Mouse (Mus musculus) liver, adult 2 months (tissue): ENCODE data around the gene Tigd3. TPM values are rescaled to one million over a fixed set of nuclear protein-coding genes. Genes with fewer than 3 reads are reported as not detected.

Experiments used
- DNase-seq: peaks from one replicate; pipeline ENCODE4 v3.0.0-alpha.2; 2011; ENCODE audit warnings: low read depth, low spot score; ENCODE audit errors: extremely low read depth
- H3K27ac ChIP-seq: fragments of 200-500 bp; replicated peaks from 2 replicates; pipeline ENCODE4 v1.5.1; 2012; ENCODE audit warnings: low read depth, mild to moderate bottlenecking, control low read depth, inconsistent platforms, low read length; ENCODE audit not compliant: insufficient read depth
- H3K27me3 ChIP-seq: fragments of 200-500 bp; 2 replicates; pipeline ENCODE4 v1.6.1; 2012; ENCODE audit warnings: mild to moderate bottlenecking, moderate library complexity, low read length, inconsistent platforms; ENCODE audit not compliant: control insufficient read depth, insufficient read depth
- H3K36me3 ChIP-seq: fragments of 200-500 bp; 2 replicates; pipeline ENCODE4 v1.6.1; 2012; ENCODE audit warnings: low read length, inconsistent platforms; ENCODE audit not compliant: control insufficient read depth, insufficient read depth
- H3K4me1 ChIP-seq: fragments of 200-500 bp; 2 replicates; pipeline ENCODE4 v1.6.1; 2011; ENCODE audit warnings: low read length; ENCODE audit not compliant: control insufficient read depth, insufficient read depth
- H3K4me3 ChIP-seq: fragments of 200-500 bp; 2 replicates; pipeline ENCODE4 v1.5.1; 2011; ENCODE audit warnings: low read depth, mild to moderate bottlenecking, control low read depth, low read length, moderate library complexity; ENCODE audit not compliant: insufficient read depth
- H3K79me2 ChIP-seq: fragments of 200-500 bp; 2 replicates; pipeline ENCODE4 v1.6.1; 2012; ENCODE audit warnings: inconsistent platforms, mild to moderate bottlenecking, low read length, moderate library complexity; ENCODE audit not compliant: control insufficient read depth, insufficient read depth
- H3K9ac ChIP-seq: fragments of 200-500 bp; 2 replicates; pipeline ENCODE4 v1.6.1; 2012; ENCODE audit warnings: low read depth, mild to moderate bottlenecking, control low read depth, inconsistent platforms, low read length
- CTCF ChIP-seq: fragments of 200-500 bp; IDR thresholded peaks from 2 replicates; pipeline ENCODE4 v1.5.1; 2011; ENCODE audit warnings: low read depth, low read length, control low read depth
- POLR2A ChIP-seq: fragments of 200-500 bp; IDR thresholded peaks from 2 replicates; pipeline ENCODE4 v1.6.1; 2011; ENCODE audit warnings: low read length, control low read depth; ENCODE audit not compliant: insufficient read depth; ENCODE audit errors: extremely low read depth
- WGBS: fragments of 180-500 bp; shearing (Covaris S2); methylation state at CpG from one replicate; pipeline ENCODE4 v1.1.7; 2018; 5-methylcytosine and 5-hydroxymethylcytosine counted together
- polyA plus RNA-seq: library from polyadenylated mRNA; depleted of rRNA; stranded (reverse); fragments of >200 nt; gene quantifications from 2 replicates; pipeline ENCODE4 v1.2.3, GENCODE M21; 2012
- total RNA-seq: library from RNA; depleted of rRNA; stranded (reverse); fragments of >200 nt; gene quantifications from 2 replicates; pipeline ENCODE4 v1.2.3, GENCODE M21; 2014

The Tigd3 gene
- total and polyA plus RNA-seq, 2 experiments: 0.18 to 0.24 TPM

DNA sequence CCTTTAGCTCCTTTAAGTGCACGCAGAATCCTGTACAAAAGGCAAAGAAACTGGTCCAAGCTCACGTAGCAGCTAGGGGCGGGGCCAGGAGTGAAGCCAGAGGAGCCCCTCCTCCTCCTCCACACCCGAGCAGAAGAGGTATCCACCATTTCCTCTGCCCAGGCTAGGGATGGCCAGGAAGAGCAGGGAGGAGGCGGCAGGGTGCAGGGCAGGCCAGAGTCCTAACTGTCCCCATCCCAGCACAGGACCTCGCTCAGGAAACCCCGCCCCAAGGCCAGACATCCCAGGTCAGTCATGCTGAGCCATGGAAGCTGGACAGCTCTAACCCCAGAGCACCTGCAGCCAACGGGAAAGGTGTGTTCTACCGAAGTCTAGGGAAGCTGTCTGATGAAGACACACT, 27.8 kb upstream of the Tigd3 start:
- Histone ChIP-seq H3K4me3 (no peak overlapping the region; the same call in 1 of the 2 replicates), H3K27me3 (no peaks in the 10 kb centered on the region)

DNA sequence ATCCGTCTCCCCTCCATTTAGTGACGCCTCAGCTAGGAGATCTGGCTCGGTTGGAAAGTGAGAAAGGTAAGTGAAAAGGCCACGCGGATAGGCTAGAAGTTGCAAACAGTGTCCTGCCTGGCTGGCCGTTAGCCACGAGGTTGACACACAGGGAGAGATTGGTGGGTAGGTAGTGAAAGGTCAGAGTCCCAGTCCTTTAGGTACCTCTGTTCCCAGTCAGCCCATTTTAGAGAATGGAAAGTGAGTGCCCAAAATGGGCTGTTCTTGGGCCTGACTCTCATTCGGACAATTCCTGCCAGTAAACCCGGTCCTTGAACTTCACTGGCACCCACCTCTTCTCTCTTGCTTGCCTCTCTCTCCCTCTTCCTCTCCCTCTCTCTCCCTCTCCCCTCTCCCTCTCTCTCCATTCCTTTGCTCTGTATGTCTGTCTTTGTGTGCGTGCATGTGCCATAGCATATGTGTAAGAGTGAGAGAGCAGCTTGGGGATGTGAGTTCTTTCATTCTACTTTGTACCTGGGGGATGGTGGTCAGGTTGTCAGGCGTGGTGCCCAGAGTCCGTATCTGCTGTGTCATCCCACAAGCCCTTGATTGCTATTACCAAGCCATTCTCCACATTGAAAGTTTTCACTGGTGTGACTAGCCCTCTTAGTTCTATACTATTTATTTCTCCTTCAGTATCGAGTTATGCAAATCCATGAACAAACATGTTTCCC, 19.2 kb upstream of the Tigd3 start, which contains the start of gene Dpf2:
Dpf2 (minus strand) TSS at position 4 of the 713 bp plus-strand sequence.
- DNase-seq: peak; percentile 71
- H3K36me3 ChIP-seq: peaks cover 10% of the 10 kb centered on the region
- TF ChIP-seq POLR2A (no peak), CTCF (no peak)
- H3K27me3 ChIP-seq: no peaks in the 10 kb centered on the region
- H3K9ac ChIP-seq: peak within 1 kb of the TSS; percentile 96
- H3K4me1 ChIP-seq: peaks cover 17% of the 10 kb centered on the region
- peaks cover 21% of the 10 kb centered on the region for H3K79me2 ChIP-seq
- H3K4me3 ChIP-seq: peak within 1 kb of the TSS; percentile 93
- H3K27ac ChIP-seq: peak within 1 kb of the TSS; percentile 84
- WGBS: 6% methylated on average over 13 of the region's 13 CpGs

More for the DNA sequence above, 27.8 kb upstream of the Tigd3 start:
- WGBS: 38% methylated on average over 9 of the region's 9 CpGs
- Histone ChIP-seq H3K79me2 (peaks cover 3% of the 10 kb centered on the region; the same call in 1 of the 2 replicates), H3K27ac (peak overlapping the region; percentile 20; the same call in 1 of the 2 replicates), H3K36me3 (peaks cover 4% of the 10 kb centered on the region), H3K9ac (no peak overlapping the region; the same call in 1 of the 2 replicates), H3K4me1 (no peaks in the 10 kb centered on the region; the same call in 1 of the 2 replicates)
- DNase-seq: no peak
- TF ChIP-seq CTCF (no peak), POLR2A (no peak)

- Histone ChIP-seq H3K79me2 (peaks cover 23% of the 10 kb centered on the region), H3K9ac (peak overlapping the region; percentile 96), H3K27ac (peak overlapping the region; percentile 84), H3K36me3 (peaks cover 9% of the 10 kb centered on the region), H3K4me1 (peaks cover 17% of the 10 kb centered on the region), H3K27me3 (no peaks in the 10 kb centered on the region), H3K4me3 (peak overlapping the region; percentile 93)
- peak; percentile 92 for DNase-seq
- TF ChIP-seq CTCF: no peak
- TF ChIP-seq POLR2A: peak; percentile 87
- WGBS: under 1% methylated on average over 52 of the region's 59 CpGs
Observed at GRCm38 (mm10) chr19:5912103-5913006, 18.4 kb upstream of the Tigd3 start.

DNA sequence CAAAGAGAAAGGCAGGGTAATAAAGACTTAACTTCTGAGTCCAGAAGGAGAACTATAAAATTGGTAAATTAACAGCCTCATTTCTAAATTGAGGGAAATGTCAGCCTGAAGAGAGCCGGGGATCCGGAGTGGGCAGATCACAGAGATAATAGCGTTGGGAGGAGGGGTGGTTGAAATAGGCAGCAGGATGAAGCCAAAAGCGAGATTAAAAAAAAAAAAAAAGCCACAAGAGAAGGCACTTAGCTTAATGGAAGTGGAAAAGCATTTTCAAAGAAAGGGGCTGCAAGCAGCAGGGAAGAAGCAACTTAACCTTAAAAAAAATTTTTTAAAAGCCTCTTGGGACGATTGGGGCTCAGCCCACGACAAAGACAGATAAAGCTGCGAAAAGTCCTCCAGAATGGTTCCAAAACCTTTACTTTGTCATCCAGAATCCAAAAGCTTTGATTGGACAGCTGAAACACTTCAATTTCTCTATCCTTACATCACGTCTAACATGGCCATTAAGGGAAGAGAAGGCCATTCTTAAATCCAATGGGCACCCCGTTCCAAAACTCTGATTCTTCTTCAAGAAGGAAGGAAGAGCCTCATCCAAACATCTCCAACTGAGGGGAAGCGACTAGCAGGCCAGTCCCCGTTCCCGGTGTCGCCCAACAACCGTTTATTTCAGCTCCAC, 17.6 kb upstream of the Tigd3 start:
- no peak for TF ChIP-seq POLR2A
- peak overlapping the region; percentile 93 for H3K4me3 ChIP-seq
- H3K27ac ChIP-seq: peak overlapping the region; percentile 69; the same call in 1 of the 2 replicates
- peak; percentile 24 for DNase-seq
- H3K27me3 ChIP-seq: no peaks in the 10 kb centered on the region
- peaks cover 10% of the 10 kb centered on the region for H3K36me3 ChIP-seq
- 5% methylated on average over 14 of the region's 14 CpGs for WGBS
- H3K79me2 ChIP-seq: peaks cover 28% of the 10 kb centered on the region
- peaks cover 17% of the 10 kb centered on the region for H3K4me1 ChIP-seq
- H3K9ac ChIP-seq: peak overlapping the region; percentile 96

DNA sequence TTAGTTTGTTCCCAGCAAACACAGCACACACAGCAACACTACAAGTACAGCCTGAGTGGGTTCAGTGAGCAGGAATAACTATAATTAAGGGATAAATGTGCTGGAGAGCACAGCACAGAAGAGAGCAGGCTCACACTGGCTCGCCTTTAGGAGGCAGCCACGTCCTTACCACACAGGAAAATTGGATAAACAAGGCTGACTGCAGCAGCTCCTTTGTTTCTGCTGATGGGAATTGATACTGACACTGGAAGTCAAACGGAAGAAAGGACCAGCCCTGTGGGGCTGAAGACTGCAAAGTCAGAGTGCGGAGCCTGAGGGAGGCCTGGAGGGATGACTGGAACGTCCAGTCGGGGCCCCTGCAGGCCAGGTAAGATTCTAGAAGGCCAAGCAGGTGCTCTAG, 16.3 kb upstream of the Tigd3 start:
- Histone ChIP-seq H3K27me3 (no peaks in the 10 kb centered on the region), H3K9ac (peak overlapping the region; percentile 12; the same call in 1 of the 2 replicates), H3K36me3 (peaks cover 19% of the 10 kb centered on the region), H3K4me1 (peaks cover 16% of the 10 kb centered on the region), H3K79me2 (peaks cover 31% of the 10 kb centered on the region), H3K27ac (no peak overlapping the region), H3K4me3 (no peak overlapping the region)
- DNase-seq: no peak
- TF ChIP-seq POLR2A: no peak
- TF ChIP-seq CTCF: 0 out of 2 replicates have a peak, but pooled peaks have one; percentile 9
- WGBS: 73% methylated on average over 6 of the region's 6 CpGs
